Mouse (Mus musculus) erythroblast, embryonic 14.5 days (primary cell): ENCODE data around the gene Nfix.

Experiments used
- GATA1 ChIP-seq: IDR thresholded peaks from 2 replicates; pipeline ENCODE4 v1.6.1; 2012; ENCODE audit warnings: low read length, inconsistent platforms, mixed read lengths
- TAL1 ChIP-seq: IDR thresholded peaks from 3 replicates; pipeline ENCODE4 v1.6.1; 2012; ENCODE audit warnings: low read length, inconsistent platforms, mixed read lengths

DNA sequence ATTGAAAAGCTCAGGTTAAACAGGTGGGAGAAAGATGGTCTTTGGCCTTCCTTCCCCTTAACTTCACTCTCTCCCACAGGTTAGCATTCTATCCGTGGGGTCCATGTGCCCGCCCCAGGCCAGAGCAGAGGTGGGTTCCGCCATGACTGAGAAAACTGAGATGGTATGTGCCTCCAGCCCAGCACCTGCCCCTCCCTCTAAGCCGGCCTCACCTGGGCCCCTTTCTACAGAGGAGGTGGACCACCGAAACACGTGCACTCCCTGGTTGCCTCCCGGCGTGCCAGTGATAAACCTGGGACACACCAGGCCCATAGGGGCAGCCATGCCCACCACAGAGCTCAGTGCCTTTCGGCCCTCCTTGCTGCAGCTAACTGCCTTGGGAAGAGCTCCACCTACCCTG, 97.6 kb downstream of the Nfix start:
- TF ChIP-seq TAL1 (no peak), GATA1 (no peak)
